Mouse (Mus musculus): ENCODE data around the gene Flnc.
"Not testable (repeated sequence)": the region's sequence is repeated elsewhere in the genome, so short reads cannot be mapped to it uniquely, and the experiment has no call there.

Flnc gene

DNA sequence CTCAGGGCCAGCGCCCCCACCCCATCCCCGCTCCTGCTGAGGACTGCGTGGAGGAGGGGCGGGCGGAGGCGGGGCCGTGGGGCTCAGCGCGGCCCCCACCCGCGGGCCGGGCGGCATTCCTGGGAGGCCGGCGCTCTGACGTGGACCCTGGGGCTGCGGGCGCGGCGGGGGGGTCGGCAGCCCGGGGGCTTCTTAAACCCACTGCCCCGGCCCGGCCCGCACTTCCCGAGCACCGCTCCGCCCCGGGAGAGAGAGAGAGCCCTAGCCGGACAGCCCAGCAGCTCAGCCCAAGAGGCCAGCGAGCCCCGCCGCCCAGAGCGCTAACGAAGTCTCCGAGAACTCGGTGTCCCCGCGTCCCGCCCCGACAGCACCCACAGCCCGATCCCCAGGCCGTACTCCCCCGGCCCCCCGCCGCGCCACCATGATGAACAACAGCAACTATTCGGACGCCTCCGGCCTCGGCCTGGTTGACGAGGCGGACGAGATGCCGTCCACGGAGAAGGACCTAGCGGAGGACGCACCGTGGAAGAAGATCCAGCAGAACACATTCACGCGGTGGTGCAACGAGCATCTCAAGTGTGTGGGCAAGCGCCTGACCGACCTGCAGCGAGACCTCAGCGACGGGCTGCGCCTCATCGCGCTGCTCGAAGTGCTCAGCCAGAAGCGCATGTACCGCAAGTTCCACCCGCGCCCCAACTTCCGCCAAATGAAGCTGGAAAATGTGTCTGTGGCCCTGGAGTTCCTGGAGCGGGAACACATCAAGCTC is at the start of gene Flnc:
Gene Flnc (plus strand): TSS at position 219 of the 766 bp plus-strand sequence.
- DNase-seq, result peak; percentile 24 to 52

DNA sequence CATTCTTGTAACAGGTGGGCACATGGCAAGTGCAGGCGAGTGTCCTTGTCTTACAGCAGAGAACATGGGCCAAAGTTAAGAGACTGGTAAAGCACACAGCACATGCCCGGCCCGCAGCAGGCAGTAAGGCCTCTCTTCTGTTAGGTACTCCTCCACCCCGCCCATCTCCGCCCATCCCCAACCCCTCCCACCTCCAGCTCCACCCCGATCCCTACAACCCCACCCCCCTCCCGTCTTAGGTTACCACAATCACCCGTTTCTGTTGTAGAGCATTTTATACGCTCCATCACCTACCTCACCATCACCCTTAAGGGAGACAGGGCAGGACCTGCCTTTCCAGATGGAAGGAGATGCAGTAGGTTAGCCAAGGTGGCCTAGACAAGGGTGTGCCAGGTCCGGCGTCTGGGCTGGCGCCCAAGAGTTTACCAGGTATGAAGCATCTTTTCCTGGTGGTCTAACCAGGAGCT is 45.0 kb upstream of the Flnc start, which contains the start of gene Opn1sw:
Gene Opn1sw (minus strand): TSS at position 417 of the 467 bp plus-strand sequence.
- peak in 1 of 2 experiments; percentile 58 for DNase-seq

DNA sequence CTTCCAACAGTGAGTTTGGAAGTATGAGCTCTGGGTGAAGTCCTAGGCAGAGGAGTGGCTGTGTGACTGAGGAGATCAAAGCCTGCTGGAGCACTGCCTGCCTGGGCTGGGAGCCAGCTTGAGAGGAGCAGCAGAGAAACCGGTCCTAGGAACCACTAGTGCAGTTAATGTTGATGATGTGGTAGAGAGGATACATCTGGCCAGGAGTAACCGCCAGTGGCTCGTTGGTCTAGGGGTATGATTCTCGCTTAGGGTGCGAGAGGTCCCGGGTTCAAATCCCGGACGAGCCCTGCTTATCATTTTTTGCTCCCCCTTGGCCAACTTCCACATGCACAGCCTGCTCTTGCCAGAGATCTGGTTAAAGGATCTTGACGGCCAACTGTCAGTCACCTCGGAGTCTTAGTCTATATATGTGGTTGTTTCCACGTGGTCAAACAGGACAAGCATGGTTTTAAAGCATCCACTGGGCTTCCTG is 44.4 kb upstream of the Flnc start:
- peak; percentile 96 to 97 for DNase-seq

DNA sequence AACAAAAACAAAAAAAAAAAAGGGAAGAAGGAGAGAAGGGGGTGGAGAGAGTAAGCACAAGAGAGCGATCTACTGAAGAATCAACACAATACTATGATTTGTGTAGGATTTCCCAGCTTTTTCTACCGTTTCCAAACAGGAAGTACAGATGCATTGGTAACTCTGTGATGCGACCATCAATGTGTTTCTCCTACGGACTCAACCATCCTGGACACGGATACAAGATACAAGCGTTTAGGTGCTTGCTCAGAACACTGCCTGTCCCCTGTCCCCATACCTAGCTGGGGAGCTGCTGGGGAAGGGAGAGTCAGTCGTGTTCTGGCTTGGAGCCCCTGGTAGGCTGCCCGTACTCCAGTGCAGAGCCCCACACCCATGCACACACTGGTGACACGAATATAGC is 43.6 kb upstream of the Flnc start:
- peak in 1 of 2 experiments; percentile 35 for DNase-seq

DNA sequence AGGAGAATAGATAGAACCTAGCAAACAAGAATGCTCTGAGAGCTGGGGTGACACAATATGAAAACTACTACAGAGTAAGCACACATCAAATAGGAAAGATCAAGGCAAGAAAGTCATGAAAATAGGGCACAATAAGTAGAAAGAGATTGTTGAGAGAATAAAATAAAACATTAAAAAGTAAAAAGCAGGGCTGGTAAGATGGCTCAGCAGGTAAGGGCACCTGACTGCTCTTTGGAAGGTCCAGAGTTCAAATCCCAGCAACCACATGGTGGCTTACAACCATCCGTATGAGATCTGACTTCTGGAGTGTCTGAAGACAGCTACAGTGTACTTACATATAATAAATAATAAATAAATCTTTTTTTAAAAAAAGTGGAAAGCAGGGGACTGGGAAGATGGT is 42.6 kb upstream of the Flnc start:
- DNase-seq, result not testable (repeated sequence)

DNA sequence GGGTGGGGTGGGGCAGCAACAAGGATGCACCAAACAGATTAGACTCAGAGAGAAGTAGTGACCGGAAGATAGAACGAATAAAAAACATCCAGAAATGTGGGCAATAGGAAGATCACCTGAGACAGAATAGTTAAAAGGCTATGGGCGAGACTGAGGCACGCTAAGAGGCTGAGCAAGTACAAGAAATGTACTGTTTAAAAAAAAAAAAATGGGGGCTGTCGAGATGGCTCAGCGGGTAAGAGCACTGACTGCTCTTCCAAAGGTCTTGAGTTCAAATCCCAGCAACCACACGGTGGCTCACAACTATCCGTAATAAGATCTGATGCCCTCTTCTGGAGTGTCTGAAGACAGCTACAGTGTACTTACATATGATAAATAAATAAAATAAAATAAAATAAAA is 41.8 kb upstream of the Flnc start:
- not testable (repeated sequence) for DNase-seq

DNA sequence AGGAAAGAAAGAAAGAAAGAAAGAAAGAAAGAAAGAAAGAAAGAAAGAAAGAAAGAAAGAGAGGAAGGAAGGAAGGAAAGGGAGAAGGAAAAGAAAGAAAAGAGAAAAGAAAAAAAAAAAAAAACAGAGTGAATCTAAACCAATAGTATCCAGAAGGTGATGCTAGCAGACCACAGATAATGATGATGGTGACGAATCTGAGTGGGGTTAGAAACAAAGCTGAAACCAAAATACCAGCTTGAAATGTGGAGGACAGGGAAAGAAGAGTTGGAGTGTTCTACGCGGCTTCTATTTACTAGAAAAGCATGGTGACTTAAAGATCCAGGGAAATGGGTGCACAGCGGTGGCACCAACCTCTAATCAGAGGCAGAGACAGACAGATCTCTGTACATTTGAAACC is 41.3 kb upstream of the Flnc start:
- DNase-seq, result no peak

DNA sequence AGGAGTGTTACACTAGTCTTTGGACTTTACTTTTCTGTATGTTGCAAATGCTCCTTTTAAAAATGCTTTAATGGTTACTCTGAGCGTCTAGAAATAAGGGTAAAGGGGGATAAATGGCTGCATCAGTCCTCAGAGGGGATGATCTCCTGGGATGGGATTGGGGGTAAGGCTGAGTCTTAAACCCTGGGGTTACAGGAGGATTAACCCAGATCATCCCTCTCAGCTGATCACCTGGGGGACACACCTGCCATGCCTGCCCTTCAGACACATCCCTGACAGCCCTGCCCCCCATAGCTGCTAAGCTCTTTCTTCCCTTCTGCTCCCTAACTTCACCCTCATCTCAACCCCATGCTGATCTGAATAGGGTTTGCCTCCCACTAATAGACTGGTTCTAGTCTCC is 38.8 kb upstream of the Flnc start:
- DNase-seq, result no peak

DNA sequence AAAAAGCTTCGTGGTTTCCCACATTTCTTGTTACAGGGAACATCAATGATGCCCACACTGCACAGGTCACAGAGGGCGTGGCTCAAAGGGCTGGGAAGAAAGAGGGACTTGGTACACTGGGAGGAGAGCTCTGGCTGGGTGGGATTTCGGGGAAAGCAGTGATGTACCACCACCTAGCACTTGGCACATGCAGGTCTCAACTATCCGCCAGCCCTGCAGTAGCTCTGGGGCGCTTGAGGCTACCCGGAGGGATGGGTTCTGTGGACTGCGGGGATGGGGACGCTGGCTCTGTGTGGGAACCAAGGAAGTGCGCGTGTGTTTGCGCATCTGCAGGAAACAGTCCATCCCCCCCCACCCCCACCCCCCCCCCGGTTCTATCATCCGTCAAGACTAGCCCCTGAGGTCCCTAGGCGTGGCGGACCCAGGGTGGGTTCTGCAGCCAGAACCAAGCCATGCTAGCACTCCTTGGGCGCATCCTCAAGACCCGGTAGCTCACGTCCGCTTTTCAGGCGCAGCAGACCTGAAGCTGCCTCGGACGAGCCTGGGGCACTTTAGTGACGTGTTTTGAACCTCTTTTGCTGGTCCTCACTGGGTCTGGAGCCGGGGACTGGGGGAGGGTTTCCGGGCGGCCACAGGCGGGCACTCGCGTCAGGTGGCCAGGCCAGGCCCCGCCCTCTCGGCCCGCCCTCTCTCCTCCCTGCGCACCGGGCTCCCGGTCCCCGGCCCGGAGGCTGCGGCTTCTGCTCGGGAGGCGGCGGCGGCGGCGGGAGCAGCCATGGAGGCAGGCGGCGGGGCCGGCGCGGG is 36.9 kb upstream of the Flnc start, which contains the start of gene Ccdc136:
Gene Ccdc136 (plus strand): TSS at position 400 of the 804 bp plus-strand sequence.
- DNase-seq, result peak; percentile 82 to 87

DNA sequence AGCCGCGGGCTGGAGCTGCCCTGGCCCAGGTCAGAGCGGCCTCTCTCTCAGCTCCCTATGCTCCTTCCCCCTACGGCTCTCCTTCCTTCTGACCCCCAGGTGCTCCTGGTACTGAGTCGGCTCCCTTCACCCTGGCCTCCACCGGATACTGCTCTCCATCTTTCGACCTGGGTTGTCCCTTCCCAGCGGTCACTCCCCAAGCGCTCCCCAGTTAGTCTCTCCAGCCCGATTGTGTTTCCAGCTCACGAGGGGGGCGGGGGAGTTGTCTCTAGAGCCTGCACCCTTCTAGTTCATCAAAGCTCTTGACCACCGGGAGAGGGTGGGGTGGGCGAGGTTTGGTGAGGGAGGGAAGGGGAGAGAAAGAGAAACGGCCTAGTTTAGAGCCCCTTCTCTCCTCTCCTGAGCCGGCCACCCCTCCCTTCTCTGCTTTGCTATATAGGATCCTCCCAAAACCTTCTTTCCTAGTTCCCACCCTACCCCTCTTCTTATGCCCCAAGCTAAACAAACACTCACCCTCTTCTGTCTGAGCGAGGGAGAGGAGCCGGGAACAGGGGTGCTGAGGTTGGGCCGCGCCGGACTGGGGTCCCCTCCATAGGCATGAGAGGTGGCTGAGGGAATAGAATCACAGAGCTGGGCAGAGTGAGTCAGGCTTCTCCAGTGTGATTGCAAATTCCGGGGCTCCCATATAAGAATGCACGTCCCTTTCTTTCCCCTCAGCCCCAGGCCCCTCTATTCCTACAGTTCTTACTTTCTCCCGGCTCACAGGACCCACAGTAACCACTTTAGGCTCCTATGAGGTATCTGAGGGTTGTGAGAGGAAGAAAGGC is 36.1 kb upstream of the Flnc start:
- DNase-seq, result peak; percentile 38 to 63

DNA sequence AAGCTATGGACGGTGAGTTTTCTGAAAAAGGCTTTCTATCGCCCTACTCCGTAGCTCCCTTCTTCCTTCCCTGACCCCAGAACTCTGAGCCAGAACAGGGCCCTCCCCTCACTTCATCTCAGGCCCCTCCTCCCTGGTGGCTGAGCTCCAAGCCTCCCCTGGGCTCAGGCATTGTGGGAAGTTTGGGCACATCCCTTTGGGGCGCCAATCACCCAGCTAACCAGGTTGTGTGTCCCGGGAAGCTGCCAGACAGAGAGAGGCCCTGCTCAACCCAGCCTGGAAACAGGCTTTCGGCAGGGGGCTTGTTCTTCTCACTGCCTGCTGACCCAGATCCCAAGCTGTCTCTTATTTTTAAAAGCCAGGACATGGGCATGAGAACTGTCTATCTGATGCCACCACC is 35.5 kb upstream of the Flnc start:
- DNase-seq, result peak; percentile 69 to 77

DNA sequence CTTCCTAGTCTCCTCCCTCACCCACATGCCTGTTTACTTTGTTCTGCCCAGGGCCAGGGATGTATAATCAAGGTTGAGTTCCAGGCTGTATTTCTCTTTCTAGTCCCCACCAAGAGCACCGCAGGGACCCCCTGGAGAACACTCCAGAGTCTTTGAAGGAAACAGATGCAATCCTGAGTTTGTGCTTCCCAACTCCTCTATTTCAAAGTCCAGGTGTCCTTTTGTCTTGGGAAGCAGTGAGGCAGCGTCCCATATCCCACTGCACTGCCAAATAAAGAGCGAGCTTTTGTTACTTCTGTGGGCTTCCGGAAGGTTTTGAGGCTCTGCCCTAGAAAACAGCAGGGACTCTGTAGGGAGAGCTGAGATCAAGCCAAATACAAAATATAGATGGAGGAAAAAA is 33.2 kb upstream of the Flnc start:
- DNase-seq, result no peak

DNA sequence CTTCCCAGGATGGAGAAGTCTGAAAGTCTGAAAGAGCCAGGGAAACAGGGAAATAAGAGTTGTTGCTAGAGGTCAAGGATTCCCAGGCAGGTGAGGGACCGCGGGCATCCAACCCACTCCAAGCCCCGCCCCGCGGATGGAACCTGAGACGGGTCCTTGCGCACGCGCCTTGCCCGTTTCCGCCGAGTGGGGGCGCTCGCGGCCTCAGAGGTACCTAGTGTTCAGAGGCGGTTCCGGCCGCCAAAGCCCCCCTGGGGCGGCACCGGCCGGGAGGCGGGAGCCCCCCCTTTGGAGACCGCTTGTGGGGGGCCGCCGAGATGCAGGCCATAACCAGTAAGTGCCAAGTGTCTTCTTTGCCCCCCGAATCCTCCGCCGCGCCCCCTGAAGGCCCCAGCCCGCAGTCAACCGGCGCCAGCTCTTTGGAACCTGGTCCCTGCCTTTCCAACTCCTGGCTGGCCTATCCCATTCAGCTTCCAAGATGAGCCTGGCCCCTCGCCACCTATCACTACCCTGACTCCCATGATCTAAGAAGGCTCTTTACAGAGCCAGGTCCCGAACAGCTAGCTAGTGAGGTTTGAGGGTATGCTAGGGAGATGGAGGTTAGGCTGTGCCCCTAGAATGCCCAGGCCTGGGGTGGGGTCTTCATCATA is 30.2 kb upstream of the Flnc start:
- peak; percentile 65 to 77 for DNase-seq

DNA sequence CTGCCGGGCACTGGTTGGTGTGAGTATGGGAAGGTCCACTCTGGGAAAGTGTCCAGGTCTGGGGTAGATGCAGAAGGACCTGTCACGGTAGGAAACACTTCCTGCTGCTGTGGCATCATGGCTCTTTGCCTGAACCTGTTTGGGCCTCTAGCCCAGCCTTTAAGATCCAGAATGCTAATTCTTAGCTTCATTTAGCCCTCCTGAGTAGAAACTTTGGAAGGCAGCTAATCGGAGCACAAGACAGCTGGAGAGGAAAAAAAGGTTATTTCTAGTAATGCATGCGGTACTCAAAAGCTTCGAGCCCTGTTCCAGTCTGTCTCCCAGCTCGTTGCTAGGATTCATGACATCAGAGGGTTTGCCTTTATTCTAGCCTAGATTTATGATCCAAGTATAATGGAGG is 26.6 kb upstream of the Flnc start:
- peak; percentile 57 to 63 for DNase-seq

DNA sequence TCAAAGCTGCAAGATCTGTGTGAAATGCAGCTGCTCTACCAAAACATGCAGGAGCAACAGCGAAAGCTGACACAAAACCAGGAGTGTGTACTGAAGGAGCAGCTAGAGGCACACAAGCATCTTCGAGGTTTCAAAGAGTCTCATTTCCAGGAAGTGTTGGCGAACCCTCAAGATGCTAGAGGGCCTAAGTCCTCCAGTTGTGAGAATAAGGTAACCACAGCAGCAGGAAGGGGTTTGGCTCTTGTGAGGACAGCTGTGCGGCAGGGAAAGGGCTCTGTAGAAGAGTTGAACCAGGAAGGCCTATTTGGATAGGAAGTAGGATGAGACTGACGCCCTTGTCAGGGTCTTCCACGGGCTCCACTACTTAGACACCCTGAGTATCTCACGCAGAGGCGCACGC is 17.6 kb upstream of the Flnc start:
- DNase-seq, result no peak

DNA sequence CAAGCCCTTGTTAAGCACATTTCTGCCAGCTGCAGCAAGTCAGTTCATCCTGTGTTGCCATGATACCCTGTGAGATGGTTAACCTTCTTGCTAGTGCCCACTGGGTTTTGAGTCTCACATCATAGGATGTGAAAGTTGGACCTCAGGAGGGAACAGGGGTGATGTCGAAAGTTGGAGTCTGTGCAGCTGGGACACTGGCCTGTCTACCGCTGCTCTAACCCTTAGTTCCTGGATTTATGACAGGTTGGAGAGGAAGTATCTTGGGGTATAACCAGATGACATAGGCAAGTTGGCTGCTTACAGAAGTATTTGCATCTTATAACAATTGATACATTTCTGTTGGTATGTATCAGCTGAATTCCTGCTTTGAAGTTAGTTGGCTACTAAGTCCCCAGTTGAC is 12.5 kb upstream of the Flnc start:
- no peak for DNase-seq

DNA sequence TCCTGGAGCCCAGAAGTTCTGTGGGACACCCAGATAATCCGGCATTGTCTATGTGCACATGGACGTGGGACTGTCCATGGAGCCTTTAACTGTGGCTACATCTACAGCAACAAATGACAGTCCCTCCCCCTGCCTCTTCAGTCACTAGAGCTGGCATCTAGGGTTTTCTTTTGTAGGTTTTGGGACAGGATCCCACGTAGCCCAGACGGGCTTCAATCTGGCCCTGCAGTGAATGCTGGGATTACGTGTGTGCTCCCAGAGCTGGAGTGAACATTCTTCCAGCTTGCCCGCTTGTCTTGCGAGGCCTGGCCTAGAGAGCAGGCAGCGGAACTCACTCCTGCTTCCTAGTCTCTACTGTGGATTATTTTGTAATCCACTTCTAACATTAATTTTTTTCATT is 7.9 kb upstream of the Flnc start:
- DNase-seq, result no peak

DNA sequence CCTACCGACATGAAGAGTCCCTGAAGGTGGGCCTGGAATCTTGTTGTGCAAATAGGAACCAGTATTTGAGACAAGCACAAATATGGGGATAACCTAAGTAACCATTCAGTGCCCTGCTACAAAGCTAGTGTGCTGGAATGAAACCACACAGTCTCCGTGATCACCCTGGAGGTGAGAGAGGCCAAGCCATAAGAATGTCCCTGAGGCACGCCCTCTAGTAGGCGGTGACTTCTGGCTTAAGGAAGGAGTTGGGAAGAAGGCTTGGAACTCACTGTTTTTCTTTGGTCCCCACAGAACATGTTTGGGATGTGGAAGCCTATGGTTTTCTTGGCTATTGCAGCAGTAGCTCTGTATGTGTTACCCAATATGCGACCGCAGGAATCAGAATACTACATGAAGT is 6.7 kb upstream of the Flnc start:
- no peak for DNase-seq

DNA sequence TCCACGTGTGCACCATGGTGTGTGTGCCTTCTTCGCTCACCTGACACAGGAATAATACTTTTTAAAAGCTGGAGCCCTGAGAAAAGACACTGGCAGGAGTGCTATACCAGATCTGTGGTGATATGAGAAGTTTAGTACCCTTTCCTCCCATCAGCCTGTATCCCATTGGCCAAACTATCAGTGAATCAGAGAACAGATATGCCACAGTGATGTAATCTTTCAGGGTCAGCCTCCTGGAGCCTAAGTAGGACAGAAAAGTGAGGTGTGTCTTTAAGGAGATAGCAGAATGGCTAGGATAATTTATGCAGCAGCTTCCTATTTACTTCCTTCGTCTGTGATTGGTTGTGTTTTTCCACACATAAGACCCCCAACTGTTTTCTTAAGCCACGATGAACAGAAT is 4.9 kb upstream of the Flnc start:
- DNase-seq, result no peak

DNA sequence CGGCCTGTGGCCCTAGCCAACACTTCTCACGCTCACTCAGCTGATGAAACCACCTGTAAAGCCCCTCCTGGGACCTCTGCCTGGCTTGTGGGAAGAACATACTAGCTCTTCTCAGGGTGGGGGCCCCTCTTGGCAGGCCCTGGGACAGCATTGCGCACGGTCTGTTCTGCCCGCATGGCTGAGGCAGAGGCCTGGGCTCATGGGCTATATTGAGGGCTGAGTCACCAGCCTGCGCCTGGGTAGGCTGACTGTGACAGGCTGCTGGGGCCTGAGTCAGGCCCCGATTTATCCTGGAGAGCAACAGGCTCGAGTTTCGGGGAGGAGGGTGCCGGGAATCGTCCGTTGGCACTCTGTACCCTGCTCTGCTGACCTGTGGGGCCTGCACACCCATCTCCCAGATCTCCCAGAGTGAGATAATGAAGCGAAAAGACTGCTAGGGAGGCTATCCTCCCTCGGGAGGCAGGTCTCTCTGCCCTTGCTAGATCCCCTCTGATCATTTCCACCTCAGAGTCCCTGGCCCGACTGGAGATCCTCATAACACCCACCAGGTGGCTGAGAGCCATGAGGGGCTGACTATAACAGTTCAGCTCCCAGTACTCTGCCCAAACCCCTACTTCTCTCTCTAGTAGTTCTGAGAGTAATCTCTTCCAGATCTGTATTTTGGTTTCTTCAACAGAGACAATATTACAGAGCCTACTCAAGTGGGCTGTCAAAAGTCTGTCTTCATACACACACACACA is 2.2 kb upstream of the Flnc start:
- DNase-seq, result no peak

DNA sequence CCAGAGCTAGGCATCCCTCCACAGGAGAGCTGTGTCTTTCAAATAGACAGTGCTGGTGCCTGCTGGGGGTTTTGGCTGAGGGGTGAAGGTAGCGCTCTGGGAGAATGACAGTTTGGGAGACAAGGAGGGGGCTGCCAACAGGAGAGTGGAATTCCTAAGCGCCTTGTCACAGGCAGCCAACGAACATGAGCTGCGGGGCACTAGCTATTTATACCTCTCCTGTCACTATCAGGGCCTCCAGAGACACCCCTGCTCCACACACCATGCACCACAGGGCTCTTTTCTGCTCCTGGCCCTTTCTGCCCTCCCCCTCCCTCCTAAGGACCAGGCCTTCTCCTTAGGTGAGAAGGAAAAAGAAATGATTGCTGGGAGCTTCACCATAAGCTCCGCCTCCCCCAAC is 1.6 kb upstream of the Flnc start:
- peak in 1 of 2 experiments; percentile 19 for DNase-seq

Measured in cerebellum, postnatal 14 days (tissue).